Mouse (Mus musculus) left cerebral cortex, postnatal 25 days (tissue): ENCODE data around the gene Syt17. TPM values are rescaled to one million over a fixed set of nuclear protein-coding genes. Genes with fewer than 3 reads are reported as not detected.
A peak's percentile ranks its signal among the peaks of the same experiment; 100 is the strongest.

Experiments used
- DNase-seq, 2 experiments: peaks; one replicate each; pipeline ENCODE4 v3.0.0; 2022; ENCODE audit warnings: low spot score in 2 of 2, mixed read lengths in 1 of 2
- intact Hi-C: fragments of 180-260 bp; cut with DNase I; formaldehyde crosslinking; loops from one replicate; pipeline ENCODE4 v1.15.1; 2025
- total RNA-seq, 2 experiments: library from RNA; stranded (reverse); gene quantifications; 2 replicates each; pipeline ENCODE4 v1.2.3; 2021

Syt17 gene
- total RNA-seq, result 10 to 100 TPM; 61.6 to 73.9 TPM

GRCm38 (mm10) chr7:118448134-118448967 is at the start of gene Syt17:
Gene Syt17 (minus strand): TSS chr7:118448222.
- DNase-seq, result peak; percentile 49 to 64
- intact Hi-C loops, result loop anchor here (1.0 to 5.0 kb wide), 3 partner anchors 70 to 244 kb away; no protein-coding TSS in a partner anchor

- intact Hi-C loops, result loop anchor here (5.0 kb wide), 1 partner anchor 43 kb away; no protein-coding TSS in a partner anchor
- DNase-seq, result no peak
Observed at GRCm38 (mm10) chr7:118494892-118495579, 47.0 kb upstream of the Syt17 start.

GRCm38 (mm10) chr7:118493892-118494291 is 45.9 kb upstream of the Syt17 start:
- intact Hi-C loops, result no loop called here
- no peak for DNase-seq

- intact Hi-C loops, result no loop called here
- peak; percentile 9 to 16 for DNase-seq
Observed at GRCm38 (mm10) chr7:118491431-118492147, 43.6 kb upstream of the Syt17 start, which contains the start of gene Itpripl2. Gene Itpripl2 (minus strand): TSS chr7:118491975.

GRCm38 (mm10) chr7:118490666-118491430 is 42.8 kb upstream of the Syt17 start:
- DNase-seq, result peak in 1 of 2 experiments; percentile 6
- intact Hi-C loops, result no loop called here

- intact Hi-C loops, result no loop called here
- no peak for DNase-seq
Observed at GRCm38 (mm10) chr7:118489706-118490665, 42.0 kb upstream of the Syt17 start.

- intact Hi-C loops, result no loop called here
- DNase-seq, result no peak
Observed at GRCm38 (mm10) chr7:118488060-118488664, 40.1 kb upstream of the Syt17 start.

- no peak for DNase-seq
Observed at GRCm38 (mm10) chr7:118486917-118487316, 38.9 kb upstream of the Syt17 start.

GRCm38 (mm10) chr7:118483996-118484395 is 36.0 kb upstream of the Syt17 start:
- intact Hi-C loops, result no loop called here
- no peak for DNase-seq

More at GRCm38 (mm10) chr7:118486917-118487316, 38.9 kb upstream of the Syt17 start:
- intact Hi-C loops, result no loop called here

GRCm38 (mm10) chr7:118482001-118482400 is 34.0 kb upstream of the Syt17 start:
- no peak for DNase-seq
- intact Hi-C loops, result no loop called here

- no peak for DNase-seq
- intact Hi-C loops, result no loop called here
Observed at GRCm38 (mm10) chr7:118481047-118481810, 33.2 kb upstream of the Syt17 start.

GRCm38 (mm10) chr7:118480160-118480709 is 32.2 kb upstream of the Syt17 start:
- intact Hi-C loops, result no loop called here
- no peak for DNase-seq

- intact Hi-C loops, result no loop called here
- no peak for DNase-seq
Observed at GRCm38 (mm10) chr7:118478835-118479312, 30.9 kb upstream of the Syt17 start.

- intact Hi-C loops, result no loop called here
- no peak for DNase-seq
Observed at GRCm38 (mm10) chr7:118476428-118476827, 28.4 kb upstream of the Syt17 start.

- intact Hi-C loops, result no loop called here
Observed at GRCm38 (mm10) chr7:118475008-118475705, 27.1 kb upstream of the Syt17 start.

GRCm38 (mm10) chr7:118472886-118473285 is 24.9 kb upstream of the Syt17 start:
- intact Hi-C loops, result no loop called here
- no peak for DNase-seq

More at GRCm38 (mm10) chr7:118475008-118475705, 27.1 kb upstream of the Syt17 start:
- no peak for DNase-seq
